Mouse (Mus musculus): Measurements from ENCODE around the gene Upk1b. TPM values are rescaled to one million over a fixed set of nuclear protein-coding genes. Genes with fewer than 3 reads are reported as not detected.

The Upk1b gene
- total RNA-seq, 2 experiments from 2014 or later: 1.0 to 1.2 TPM

GRCm38 (mm10) chr16:38762401-38762800 lies 37.7 kb downstream of the Upk1b start:
- no peak for ATAC-seq (ENCODE audit: poor library complexity, severe bottlenecking)

- no peak for ATAC-seq (ENCODE audit: poor library complexity, severe bottlenecking)
Observed at GRCm38 (mm10) chr16:38761972-38762371, 38.2 kb downstream of the Upk1b start.

GRCm38 (mm10) chr16:38760834-38761375 lies 39.2 kb downstream of the Upk1b start:
- ATAC-seq (ENCODE audit: poor library complexity, severe bottlenecking): peak; percentile 48

GRCm38 (mm10) chr16:38760239-38760638 lies 39.9 kb downstream of the Upk1b start:
- ATAC-seq (ENCODE audit: poor library complexity, severe bottlenecking): no peak

GRCm38 (mm10) chr16:38758104-38758861 lies 41.8 kb downstream of the Upk1b start:
- ATAC-seq (ENCODE audit: poor library complexity, severe bottlenecking): peak; percentile 82

GRCm38 (mm10) chr16:38757626-38758025 lies 42.5 kb downstream of the Upk1b start:
- no peak for ATAC-seq (ENCODE audit: poor library complexity, severe bottlenecking)

- ATAC-seq (ENCODE audit: poor library complexity, severe bottlenecking): no peak
Observed at GRCm38 (mm10) chr16:38756572-38756971, 43.6 kb downstream of the Upk1b start.

GRCm38 (mm10) chr16:38756177-38756503 lies 44.0 kb downstream of the Upk1b start:
- no peak for ATAC-seq (ENCODE audit: poor library complexity, severe bottlenecking)

- no peak for ATAC-seq (ENCODE audit: poor library complexity, severe bottlenecking)
Observed at GRCm38 (mm10) chr16:38755452-38756176, 44.5 kb downstream of the Upk1b start.

GRCm38 (mm10) chr16:38753631-38754030 lies 46.5 kb downstream of the Upk1b start:
- ATAC-seq (ENCODE audit: poor library complexity, severe bottlenecking): no peak

- ATAC-seq (ENCODE audit: poor library complexity, severe bottlenecking): no peak
Observed at GRCm38 (mm10) chr16:38750803-38751202, 49.3 kb downstream of the Upk1b start.

- ATAC-seq (ENCODE audit: poor library complexity, severe bottlenecking): no peak
Observed at GRCm38 (mm10) chr16:38743941-38744673, 56.0 kb downstream of the Upk1b start.

GRCm38 (mm10) chr16:38742659-38743131 lies 57.4 kb downstream of the Upk1b start:
- peak; percentile 63 for ATAC-seq (ENCODE audit: poor library complexity, severe bottlenecking)

GRCm38 (mm10) chr16:38742113-38742658 lies 57.9 kb downstream of the Upk1b start, which contains the start of gene B4galt4:
TSS of gene B4galt4 (plus strand) at chr16:38742264.
- peak; percentile 82 for ATAC-seq (ENCODE audit: poor library complexity, severe bottlenecking)

- peak; percentile 38; the same call in 1 of the 2 replicates for ATAC-seq (ENCODE audit: poor library complexity, severe bottlenecking)
Observed at GRCm38 (mm10) chr16:38741204-38741903, 58.8 kb downstream of the Upk1b start.

GRCm38 (mm10) chr16:38730921-38731320 lies 69.2 kb downstream of the Upk1b start:
- peak; percentile 83 for ATAC-seq (ENCODE audit: poor library complexity, severe bottlenecking)

- ATAC-seq (ENCODE audit: poor library complexity, severe bottlenecking): peak; percentile 77
Observed at GRCm38 (mm10) chr16:38729610-38730288, 70.4 kb downstream of the Upk1b start.

- no peak for ATAC-seq (ENCODE audit: poor library complexity, severe bottlenecking)
Observed at GRCm38 (mm10) chr16:38729139-38729538, 71.0 kb downstream of the Upk1b start.

- ATAC-seq (ENCODE audit: poor library complexity, severe bottlenecking): no peak
Observed at GRCm38 (mm10) chr16:38728576-38729132, 71.5 kb downstream of the Upk1b start.

Measured in megakaryocyte, adult 5-6 weeks (primary cell).